Mouse (Mus musculus): ENCODE measurements at regions not wholly inside any gene's neighbourhood (a gene's known extent, or its start where the extent isn't known, plus 50 kb on each side); places are given as distances from the start of the nearest gene placed in this dataset.

DNA sequence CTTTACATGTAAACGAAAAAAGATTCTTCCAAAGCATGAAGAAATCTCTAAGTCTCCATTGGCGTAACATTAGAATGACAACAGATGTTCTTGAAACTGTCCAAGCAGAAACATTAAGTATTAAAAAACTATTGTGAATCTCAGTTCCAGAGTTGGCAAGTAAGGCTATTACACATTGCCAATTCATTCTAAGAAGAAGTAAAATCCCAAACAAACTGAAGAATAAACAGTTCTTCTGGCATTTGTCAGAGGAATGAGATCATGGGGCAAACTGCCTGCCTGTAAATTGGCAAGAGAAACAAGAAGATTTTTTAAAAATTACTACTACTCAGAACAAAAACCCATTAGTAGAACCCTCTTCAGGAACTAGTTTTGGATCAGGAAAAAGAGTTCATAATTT lies 680.1 kb downstream of the Nova1 start:
- no peak for DNase-seq (ENCODE audit: low read depth, low spot score)

- DNase-seq (ENCODE audit: low read depth, low spot score) = no peak
Observed at GRCm38 (mm10) chr12:46125867-46126266, 692.9 kb downstream of the Nova1 start.

DNA sequence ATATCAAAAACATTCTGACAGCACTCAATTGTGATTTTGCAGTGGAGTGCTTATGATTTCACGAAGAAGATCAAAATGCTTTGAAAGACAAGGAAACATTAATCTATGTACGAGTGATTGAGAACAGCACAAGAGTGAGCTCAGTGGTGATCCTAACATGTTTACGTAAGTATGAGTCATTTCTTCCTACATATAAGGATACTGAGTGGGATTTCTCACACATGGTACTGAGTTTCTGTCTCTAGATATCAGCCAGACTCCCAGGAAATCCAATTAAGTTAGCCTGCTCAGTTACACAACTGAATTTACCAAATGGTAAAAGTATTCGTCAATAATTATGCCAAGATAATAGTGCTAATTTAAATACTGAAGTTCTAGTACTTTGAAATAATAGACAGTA lies 707.4 kb downstream of the Nova1 start:
- DNase-seq (ENCODE audit: low read depth, low spot score) = no peak

- no peak for DNase-seq (ENCODE audit: low read depth, low spot score)
Observed at GRCm38 (mm10) chr12:46083356-46083755, 735.4 kb downstream of the Nova1 start.

DNA sequence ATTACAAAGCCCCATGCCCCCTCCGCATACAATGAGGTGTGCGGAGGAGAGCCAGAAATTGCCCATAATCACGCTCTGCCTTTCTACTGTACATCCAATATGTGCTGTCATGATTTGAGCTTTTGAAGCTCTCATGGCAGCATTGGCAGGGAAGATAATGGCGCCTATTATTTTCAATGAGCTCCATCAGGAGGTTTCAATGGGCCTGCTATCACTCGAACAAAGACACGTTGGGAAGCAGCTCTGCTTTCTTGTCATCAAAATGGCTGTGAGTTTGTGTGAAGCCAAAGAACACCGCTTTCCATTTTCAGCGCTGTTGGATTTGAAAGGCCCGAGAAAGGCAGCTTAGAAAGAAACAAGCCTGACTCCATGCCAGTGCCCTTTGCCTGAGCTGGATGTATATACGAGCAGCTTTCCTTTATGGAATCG lies 742.9 kb downstream of the Nova1 start:
- no peak for DNase-seq (ENCODE audit: low read depth, low spot score)

DNA sequence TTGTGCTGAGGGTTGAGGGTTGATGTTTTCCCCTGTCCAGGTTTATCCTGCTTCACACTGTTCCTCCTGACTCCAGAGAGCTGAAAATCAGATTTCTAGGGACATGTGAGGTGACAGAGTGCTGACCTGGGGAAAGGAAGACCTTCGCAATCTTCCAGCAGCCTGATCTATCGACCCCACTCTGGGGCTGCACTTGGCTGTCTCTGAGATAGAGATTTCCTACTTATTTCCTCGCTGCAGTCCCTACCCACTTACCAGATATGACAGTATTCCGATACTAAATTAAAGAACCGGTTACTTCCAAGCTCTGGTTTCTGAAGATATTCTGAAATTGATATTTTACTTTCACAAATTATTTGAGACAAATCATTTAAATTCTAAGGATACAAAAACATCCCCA lies 743.4 kb downstream of the Nova1 start:
- DNase-seq (ENCODE audit: low read depth, low spot score) = no peak

GRCm38 (mm10) chr12:46066896-46067295 lies 751.8 kb downstream of the Nova1 start:
- DNase-seq (ENCODE audit: low read depth, low spot score) = no peak

- DNase-seq (ENCODE audit: low read depth, low spot score) = no peak
Observed at GRCm38 (mm10) chr12:46040626-46041025, 778.1 kb downstream of the Nova1 start.

DNA sequence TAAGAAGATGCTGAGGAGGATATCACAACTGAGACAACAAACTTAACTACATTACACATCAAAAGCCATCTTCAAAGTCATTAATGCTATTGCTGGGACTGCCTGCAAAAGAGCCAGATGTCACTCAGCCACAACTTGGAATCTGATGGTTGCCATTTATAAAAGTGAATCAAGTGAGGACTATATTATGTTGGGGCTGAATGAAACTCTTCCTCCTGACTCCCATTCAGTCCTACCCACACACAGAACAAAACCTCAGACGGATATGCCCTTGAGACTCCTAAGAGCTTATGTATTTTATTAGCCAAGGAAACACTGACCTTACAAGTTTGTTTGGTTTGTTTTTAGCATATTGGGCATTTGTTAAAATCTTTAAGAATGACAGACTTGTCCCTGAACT lies 778.5 kb downstream of the Nova1 start:
- DNase-seq (ENCODE audit: low read depth, low spot score) = no peak

DNA sequence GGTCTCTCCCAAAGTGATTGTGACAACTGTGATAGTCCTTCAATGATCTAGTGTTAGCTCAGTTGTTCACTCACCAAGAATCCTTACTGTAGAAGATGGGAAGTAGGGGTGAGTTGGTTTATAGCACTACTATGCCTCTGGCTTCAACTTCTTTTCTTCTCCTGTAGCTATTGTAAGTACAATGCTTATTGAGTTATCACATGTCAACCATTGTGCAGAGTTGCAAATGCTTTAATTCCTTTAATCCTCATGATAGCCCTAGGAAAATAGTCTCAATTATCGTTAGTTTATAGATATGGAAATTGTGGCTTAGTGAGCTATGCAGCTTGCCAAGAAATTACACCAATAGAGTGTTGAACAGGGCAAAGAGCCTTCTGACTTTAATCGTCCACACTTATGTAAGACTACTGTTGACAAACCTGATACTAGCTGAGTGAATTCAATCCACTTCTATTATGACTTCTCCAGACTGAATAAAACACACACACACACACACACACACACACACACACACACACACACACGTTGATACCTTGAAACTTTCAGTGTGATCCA lies 782.1 kb downstream of the Nova1 start:
- no peak for DNase-seq (ENCODE audit: low read depth, low spot score)

DNA sequence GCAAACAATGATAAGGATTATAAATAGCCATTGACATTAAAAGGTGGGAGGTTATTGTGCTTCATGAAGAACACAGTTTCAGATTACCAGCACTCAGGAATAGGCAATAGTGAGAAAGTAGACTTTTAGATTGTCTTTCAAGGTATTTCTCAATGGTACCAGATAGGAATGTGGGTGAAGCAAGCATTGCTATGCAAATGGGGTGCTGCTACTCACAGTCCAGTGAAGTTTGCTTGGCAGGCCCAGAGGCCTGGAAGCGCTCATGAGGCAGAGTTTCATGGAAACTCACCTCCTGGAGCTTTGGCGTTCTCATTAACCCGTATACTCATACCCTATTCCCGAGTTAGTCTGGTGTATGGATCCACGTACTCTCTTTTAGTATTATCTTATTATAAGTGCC lies 793.5 kb downstream of the Nova1 start:
- no peak for DNase-seq (ENCODE audit: low read depth, low spot score)

DNA sequence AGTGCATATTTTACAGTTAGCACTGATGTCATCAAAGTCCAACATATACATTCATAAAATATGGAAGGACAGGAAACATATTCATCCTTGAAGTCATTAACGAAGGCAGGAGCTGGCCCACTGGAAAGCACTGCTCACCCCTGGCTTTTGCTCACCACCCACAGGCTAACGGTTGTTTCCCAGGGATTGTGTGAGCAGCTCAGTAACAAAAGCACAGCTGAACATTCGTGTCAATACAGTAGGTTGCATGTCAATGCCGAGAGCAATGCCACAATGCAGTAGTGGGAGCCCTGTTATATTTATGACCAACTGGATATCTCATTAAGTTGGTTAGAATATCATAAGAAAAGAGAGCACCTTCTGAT lies 797.2 kb downstream of the Nova1 start:
- DNase-seq (ENCODE audit: low read depth, low spot score) = no peak

GRCm38 (mm10) chr12:46020835-46021545 lies 797.7 kb downstream of the Nova1 start:
- DNase-seq (ENCODE audit: low read depth, low spot score) = no peak

GRCm38 (mm10) chr12:45977691-45978414 lies 840.9 kb downstream of the Nova1 start:
- DNase-seq (ENCODE audit: low read depth, low spot score) = no peak

GRCm38 (mm10) chr12:45975780-45976179 lies 842.9 kb downstream of the Nova1 start:
- no peak for DNase-seq (ENCODE audit: low read depth, low spot score)

- no peak for DNase-seq (ENCODE audit: low read depth, low spot score)
Observed at GRCm38 (mm10) chr12:45970472-45970871, 848.3 kb downstream of the Nova1 start.

- DNase-seq (ENCODE audit: low read depth, low spot score) = no peak
Observed at GRCm38 (mm10) chr12:45969881-45970280, 848.8 kb downstream of the Nova1 start.

DNA sequence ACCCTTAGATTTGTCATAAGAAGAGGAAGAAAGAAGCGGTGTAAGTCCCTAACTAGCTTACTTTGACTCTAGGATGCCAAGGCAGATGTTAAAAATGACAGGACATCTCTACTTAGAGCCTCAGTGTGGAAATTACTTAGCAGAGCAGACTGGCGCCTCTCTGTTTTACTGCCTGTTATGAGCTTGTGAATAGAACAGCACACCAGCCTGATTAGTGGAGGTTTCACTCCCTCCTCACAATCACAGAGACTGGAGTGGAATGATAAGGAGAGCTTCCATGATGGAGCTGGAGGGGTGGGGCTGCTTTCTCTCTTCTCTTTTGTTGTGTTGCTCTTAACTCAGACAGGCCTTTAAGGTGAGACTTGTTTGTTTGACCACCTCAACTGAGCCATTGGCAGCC lies 871.8 kb downstream of the Nova1 start:
- no peak for DNase-seq (ENCODE audit: low read depth, low spot score)

- DNase-seq (ENCODE audit: low read depth, low spot score) = no peak
Observed at GRCm38 (mm10) chr12:45944464-45944863, 870.0 kb upstream of the Stxbp6 start.

GRCm38 (mm10) chr12:45942402-45942801 lies 867.9 kb upstream of the Stxbp6 start:
- no peak for DNase-seq (ENCODE audit: low read depth, low spot score)

DNA sequence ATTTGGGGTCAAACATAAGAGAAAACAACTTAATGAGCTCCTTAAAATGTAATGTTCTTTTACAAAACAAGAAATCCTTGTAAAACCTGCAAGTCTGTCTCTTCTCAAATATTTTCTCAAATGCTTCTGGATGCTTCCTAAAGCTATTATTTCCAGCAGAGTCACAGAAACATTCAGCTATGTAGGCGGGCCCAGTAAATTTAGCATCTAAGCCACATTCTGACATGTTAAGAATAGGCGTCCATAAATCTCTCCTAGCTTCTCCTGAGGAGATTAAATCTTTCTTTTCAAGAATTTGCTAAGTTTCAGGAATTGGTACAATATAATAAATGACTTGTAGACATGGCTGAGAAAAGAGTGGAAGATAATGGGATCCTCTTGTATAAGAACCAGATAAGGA lies 858.9 kb upstream of the Stxbp6 start:
- no peak for DNase-seq (ENCODE audit: low read depth, low spot score)

DNA sequence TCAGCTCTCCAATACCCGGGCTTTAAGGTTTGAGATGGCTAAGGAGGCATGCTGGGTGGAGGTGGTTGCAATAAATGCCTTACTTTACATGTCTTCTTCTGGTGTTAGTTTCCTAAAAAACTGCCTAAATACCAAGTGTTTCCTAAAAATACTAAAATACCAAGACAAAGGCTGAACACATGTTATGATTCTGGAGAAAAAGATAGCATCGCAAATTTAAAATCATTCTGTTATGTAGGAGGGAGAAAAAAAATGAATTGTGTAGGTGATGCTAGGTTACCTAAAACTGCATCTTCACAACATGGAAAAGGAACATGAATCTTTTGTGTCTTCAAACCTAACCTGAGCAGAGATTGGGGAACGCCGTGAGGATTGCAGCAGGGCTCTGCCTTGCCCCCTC lies 857.7 kb upstream of the Stxbp6 start:
- no peak for DNase-seq (ENCODE audit: low read depth, low spot score)

- DNase-seq (ENCODE audit: low read depth, low spot score) = peak; percentile 3
Observed at GRCm38 (mm10) chr12:45929760-45930150, 855.2 kb upstream of the Stxbp6 start.
